12 mouse cellular contexts compared by ENCODE assay signal in the genomic region with DNA sequence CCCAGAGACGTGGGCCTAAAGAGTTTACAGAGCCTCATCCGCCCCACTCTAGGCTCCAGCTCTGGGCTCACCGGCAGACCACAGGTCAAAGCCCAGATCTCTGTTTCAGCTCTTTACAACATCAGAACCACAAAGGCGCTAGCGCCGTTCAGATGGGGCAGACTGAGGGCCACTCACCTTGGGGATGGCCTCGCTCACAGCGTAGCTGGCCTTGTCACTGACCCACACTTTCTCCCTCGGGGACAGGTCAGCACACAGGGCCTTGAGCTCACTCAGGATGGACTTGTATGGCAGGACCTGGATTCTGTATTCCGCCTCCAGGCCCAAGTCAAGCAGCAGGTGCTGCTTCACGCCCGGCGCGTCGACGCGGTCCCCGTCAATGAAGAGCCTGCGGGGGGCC.
"Had no signal": no experiment of that assay in that cellular context is flagged by ENCODE, and none has a peak within 500 bp of the region (broad histone marks: within the 10 kb centered on the region; RNA-seq: fewer than 3 reads in every experiment).

No protein-coding gene starts in this region.

- DNase-seq: retina, postnatal 1 day; right cerebral cortex, adult 18-20 months; right cerebral cortex, postnatal 14 days; right cerebral cortex, postnatal 25 days; right cerebral cortex, postnatal 4 days; spleen, adult 18-20 months; thymus, adult 18-20 months; thymus, adult 2 months; thymus, postnatal 14 days; thymus, postnatal 25 days; thymus, postnatal 36 days; thymus, postnatal 4 days had no signal
